Mouse (Mus musculus): Measurements from ENCODE around the gene Fam228b. TPM values are rescaled to one million over a fixed set of nuclear protein-coding genes. Genes with fewer than 3 reads are reported as not detected.

The Fam228b gene
- total RNA-seq, 2 experiments from 2014 or later = 20.2 to 20.5 TPM

- intact Hi-C loops (cut with DNase I) = no loop called here
- Histone ChIP-seq H3K4me3 (no peak overlapping the region), H3K27ac (no peak overlapping the region)
- no peak for DNase-seq (ENCODE audit: extremely low spot score in 1 of 2, low spot score in 2 of 2)
- no peak for TF ChIP-seq CTCF (IDR thresholded peaks at IDR 0.05)
These were observed 37.4 kb downstream of the Fam228b start for GRCm38 (mm10) chr12:4731629-4732028.

- H3K4me3 ChIP-seq = no peak overlapping the region
- no peak; the same call in 1 of the 2 replicates for TF ChIP-seq CTCF (IDR thresholded peaks at IDR 0.05)
- H3K27ac ChIP-seq = no peak overlapping the region
- intact Hi-C loops (cut with DNase I) = no loop called here
- no peak for DNase-seq (ENCODE audit: extremely low spot score in 1 of 2, low spot score in 2 of 2)
These were observed 39.9 kb downstream of the Fam228b start for GRCm38 (mm10) chr12:4729165-4729564.

GRCm38 (mm10) chr12:4719762-4720754, 49.0 kb downstream of the Fam228b start:
- DNase-seq (ENCODE audit: extremely low spot score in 1 of 2, low spot score in 2 of 2) = no peak
- Histone ChIP-seq H3K4me3 (no peak overlapping the region), H3K27ac (no peak overlapping the region)
- intact Hi-C loops (cut with DNase I) = no loop called here
- peak; percentile 4; the same call in 1 of the 2 replicates for TF ChIP-seq CTCF (IDR thresholded peaks at IDR 0.05)

GRCm38 (mm10) chr12:4719066-4719761, 49.9 kb downstream of the Fam228b start:
- TF ChIP-seq CTCF (IDR thresholded peaks at IDR 0.05) = no peak
- DNase-seq (ENCODE audit: extremely low spot score in 1 of 2, low spot score in 2 of 2) = no peak
- intact Hi-C loops (cut with DNase I) = no loop called here
- H3K27ac ChIP-seq = no peak overlapping the region
- no peak overlapping the region for H3K4me3 ChIP-seq

GRCm38 (mm10) chr12:4717417-4717816, 51.6 kb downstream of the Fam228b start:
- DNase-seq (ENCODE audit: extremely low spot score in 1 of 2, low spot score in 2 of 2) = peak in 1 of 2 experiments; percentile 6
- no peak overlapping the region for H3K27ac ChIP-seq
- intact Hi-C loops (cut with DNase I) = no loop called here
- H3K4me3 ChIP-seq = no peak overlapping the region
- no peak for TF ChIP-seq CTCF (IDR thresholded peaks at IDR 0.05)

- TF ChIP-seq CTCF (IDR thresholded peaks at IDR 0.05) = no peak
These were observed 53.5 kb downstream of the Fam228b start for GRCm38 (mm10) chr12:4715606-4716005.

GRCm38 (mm10) chr12:4713361-4713760, 55.7 kb downstream of the Fam228b start:
- intact Hi-C loops (cut with DNase I) = no loop called here
- no peak overlapping the region for H3K27ac ChIP-seq
- no peak overlapping the region for H3K4me3 ChIP-seq
- no peak for TF ChIP-seq CTCF (IDR thresholded peaks at IDR 0.05)
- no peak for DNase-seq (ENCODE audit: extremely low spot score in 1 of 2, low spot score in 2 of 2)

More at GRCm38 (mm10) chr12:4715606-4716005, 53.5 kb downstream of the Fam228b start:
- Histone ChIP-seq H3K4me3 (no peak overlapping the region), H3K27ac (no peak overlapping the region)
- intact Hi-C loops (cut with DNase I) = no loop called here
- peak in 1 of 2 experiments; percentile 5 for DNase-seq (ENCODE audit: extremely low spot score in 1 of 2, low spot score in 2 of 2)

- no peak overlapping the region for H3K4me3 ChIP-seq
- intact Hi-C loops (cut with DNase I) = no loop called here
- H3K27ac ChIP-seq = no peak overlapping the region
- DNase-seq (ENCODE audit: extremely low spot score in 1 of 2, low spot score in 2 of 2) = peak in 1 of 2 experiments; percentile 7
- TF ChIP-seq CTCF (IDR thresholded peaks at IDR 0.05) = no peak
These were observed 59.1 kb downstream of the Fam228b start for GRCm38 (mm10) chr12:4709926-4710325.

GRCm38 (mm10) chr12:4708881-4709604, 60.0 kb downstream of the Fam228b start:
- intact Hi-C loops (cut with DNase I) = no loop called here
- Histone ChIP-seq H3K4me3 (no peak overlapping the region), H3K27ac (no peak overlapping the region)
- no peak for TF ChIP-seq CTCF (IDR thresholded peaks at IDR 0.05)
- peak in 1 of 2 experiments; percentile 7 for DNase-seq (ENCODE audit: extremely low spot score in 1 of 2, low spot score in 2 of 2)

- intact Hi-C loops (cut with DNase I) = no loop called here
- no peak for TF ChIP-seq CTCF (IDR thresholded peaks at IDR 0.05)
- Histone ChIP-seq H3K27ac (no peak overlapping the region), H3K4me3 (no peak overlapping the region)
- peak in 1 of 2 experiments; percentile 9 for DNase-seq (ENCODE audit: extremely low spot score in 1 of 2, low spot score in 2 of 2)
These were observed 60.8 kb downstream of the Fam228b start for GRCm38 (mm10) chr12:4708296-4708695.

- intact Hi-C loops (cut with DNase I) = no loop called here
- peak in 1 of 2 experiments; percentile 7 for DNase-seq (ENCODE audit: extremely low spot score in 1 of 2, low spot score in 2 of 2)
- no peak overlapping the region for H3K27ac ChIP-seq
- TF ChIP-seq CTCF (IDR thresholded peaks at IDR 0.05) = no peak
- no peak overlapping the region for H3K4me3 ChIP-seq
These were observed 61.5 kb downstream of the Fam228b start for GRCm38 (mm10) chr12:4707488-4708017.

Data from left cerebral cortex, adult 2 months (tissue).